Mouse (Mus musculus): ENCODE measurements around the gene Depdc5. TPM values are rescaled to one million over a fixed set of nuclear protein-coding genes. Genes with fewer than 3 reads are reported as not detected.
"Not testable (repeated sequence)": the region's sequence is repeated elsewhere in the genome, so short reads cannot be mapped to it uniquely, and the experiment has no call there.

Gene Depdc5
- polyA plus RNA-seq, 1 experiment, result 16.1 TPM

DNA sequence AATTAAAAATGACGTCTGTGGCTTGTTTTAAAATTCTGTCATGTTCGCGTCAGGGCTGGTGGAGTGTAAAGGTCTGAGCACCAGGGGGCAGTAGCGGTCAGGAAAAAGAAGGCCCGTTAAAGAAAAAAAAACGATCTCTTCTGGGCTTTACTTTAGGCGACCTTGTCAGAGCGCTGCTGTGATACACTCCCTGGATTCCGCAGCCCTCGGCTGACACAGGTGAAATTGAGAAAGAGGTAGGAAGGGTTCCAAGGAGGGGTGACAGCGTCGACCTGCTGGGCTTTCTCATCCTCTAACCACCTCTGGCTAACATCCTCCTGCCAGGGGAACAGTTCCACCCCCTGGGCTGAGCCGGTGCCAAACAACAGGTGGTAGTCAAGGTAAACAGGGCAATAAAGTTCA is 176.0 kb downstream of the Depdc5 start:
- Histone ChIP-seq H3K4me3 (ENCODE audit: control insufficient read depth, low read depth, low read length) (peak overlapping the region; percentile 77), H3K4me1 (ENCODE audit: control insufficient read depth, insufficient read depth, low read length) (peaks cover 4% of the 10 kb centered on the region), H3K27me3 (ENCODE audit: control insufficient read depth, insufficient read depth, low read length) (no peaks in the 10 kb centered on the region), H3K36me3 (ENCODE audit: control insufficient read depth, insufficient read depth, low read length) (no peaks in the 10 kb centered on the region), H3K27ac (ENCODE audit: control insufficient read depth, insufficient read depth, low read depth, low read length) (peak overlapping the region; percentile 67)
- TF ChIP-seq CTCF (IDR thresholded peaks at IDR 0.05; ENCODE audit: control insufficient read depth, insufficient read depth, insufficient replicate concordance, low read depth, low read length) (peak; percentile 49), POLR2A (IDR thresholded peaks at IDR 0.05; ENCODE audit: control insufficient read depth, low read depth, low read length) (no peak)

DNA sequence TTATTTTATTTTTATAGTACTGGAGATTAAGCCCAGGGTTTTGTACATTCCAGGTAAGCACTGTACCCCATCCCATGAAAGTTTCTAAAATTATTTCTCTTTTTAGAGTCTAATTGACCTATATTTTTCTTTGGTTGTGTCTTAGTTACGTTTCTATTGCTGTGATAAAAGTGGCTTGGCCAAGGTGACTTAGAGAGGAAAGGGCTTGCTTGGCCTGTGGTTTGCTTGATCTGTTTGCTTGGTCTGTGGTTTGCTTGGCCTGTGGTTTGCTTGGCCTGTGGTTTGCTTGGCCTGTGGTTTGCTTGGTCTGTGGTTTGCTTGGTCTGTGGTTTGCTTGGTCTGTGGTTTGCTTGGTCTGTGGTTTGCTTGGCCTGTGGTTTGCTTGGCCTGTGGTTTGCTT is 177.2 kb downstream of the Depdc5 start:
- not testable (repeated sequence) for H3K27ac ChIP-seq (ENCODE audit: control insufficient read depth, insufficient read depth, low read depth, low read length); H3K4me1 ChIP-seq (ENCODE audit: control insufficient read depth, insufficient read depth, low read length); H3K36me3 ChIP-seq (ENCODE audit: control insufficient read depth, insufficient read depth, low read length); H3K27me3 ChIP-seq (ENCODE audit: control insufficient read depth, insufficient read depth, low read length); H3K4me3 ChIP-seq (ENCODE audit: control insufficient read depth, low read depth, low read length)

DNA sequence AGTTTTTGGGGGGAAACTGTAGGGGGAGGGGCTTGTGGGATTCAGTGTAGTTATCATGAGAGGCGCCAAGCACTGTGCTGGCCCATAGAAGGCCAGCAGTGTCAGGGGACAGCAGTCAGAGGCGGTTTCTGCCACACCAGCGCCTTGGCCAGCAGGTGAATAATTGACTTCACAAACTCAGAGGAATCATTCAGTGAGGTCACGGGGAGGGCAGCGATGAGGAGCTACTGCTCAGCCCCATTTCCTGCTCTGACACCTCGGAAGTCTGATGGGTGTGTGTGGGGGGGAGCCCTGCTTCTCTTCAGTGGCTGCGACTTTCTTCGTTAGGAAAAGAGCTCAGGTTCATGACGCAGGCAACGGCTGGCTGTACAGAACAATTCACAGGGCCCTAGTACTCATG is 179.9 kb downstream of the Depdc5 start:
- H3K27me3 ChIP-seq (ENCODE audit: control insufficient read depth, insufficient read depth, low read length), result no peaks in the 10 kb centered on the region
- H3K36me3 ChIP-seq (ENCODE audit: control insufficient read depth, insufficient read depth, low read length), result no peaks in the 10 kb centered on the region
- no peak for TF ChIP-seq CTCF (IDR thresholded peaks at IDR 0.05; ENCODE audit: control insufficient read depth, insufficient read depth, insufficient replicate concordance, low read depth, low read length)
- TF ChIP-seq POLR2A (IDR thresholded peaks at IDR 0.05; ENCODE audit: control insufficient read depth, low read depth, low read length), result no peak
- peaks cover 8% of the 10 kb centered on the region for H3K4me1 ChIP-seq (ENCODE audit: control insufficient read depth, insufficient read depth, low read length)
- H3K4me3 ChIP-seq (ENCODE audit: control insufficient read depth, low read depth, low read length), result no peak overlapping the region
- no peak overlapping the region for H3K27ac ChIP-seq (ENCODE audit: control insufficient read depth, insufficient read depth, low read depth, low read length)

Other genes with a start within 250 kb of the Depdc5 start
- gene Pisd, start 78.1 kb upstream of the Depdc5 start, polyA plus RNA-seq (2012; rRNA removed), result 26.4 and 28.7 TPM in 2 replicates
- gene Gm20671, start 36.6 kb upstream of the Depdc5 start, polyA plus RNA-seq (2012; rRNA removed), result 1.0 and 2.2 TPM in 2 replicates
- gene Prr14l, start 9.4 kb upstream of the Depdc5 start, polyA plus RNA-seq (2012; rRNA removed), result 5.9 and 7.6 TPM in 2 replicates
- gene Ywhah, start 155.1 kb downstream of the Depdc5 start, polyA plus RNA-seq (2012; rRNA removed), result 37.4 and 41.2 TPM in 2 replicates
- gene Slc5a1, start 240.5 kb downstream of the Depdc5 start, polyA plus RNA-seq (2012; rRNA removed), result 0.04 and 0.08 TPM in 2 replicates